Mouse (Mus musculus) small intestine, adult 2 months (tissue): ENCODE measurements around the gene Ets2.

Experiments
- CTCF ChIP-seq: fragments of 200-500 bp; IDR thresholded peaks from 2 replicates; pipeline ENCODE4 v1.5.1; 2012; ENCODE audit warnings: low read depth, mild to moderate bottlenecking, control low read depth, inconsistent platforms, low read length, moderate library complexity, mixed read lengths; ENCODE audit not compliant: insufficient replicate concordance, insufficient read length; ENCODE audit errors: extremely low read depth
- POLR2A ChIP-seq: fragments of 200-500 bp; IDR thresholded peaks from 2 replicates; pipeline ENCODE4 v1.6.1; 2012; ENCODE audit warnings: low read depth, mild to moderate bottlenecking, control low read depth, inconsistent platforms, low read length, moderate library complexity

- no peak for TF ChIP-seq CTCF
- no peak for TF ChIP-seq POLR2A
Observed at GRCm38 (mm10) chr16:95769996-95770334, 68.1 kb downstream of the Ets2 start.
